Mouse (Mus musculus) hindbrain, embryonic 11.5 days (tissue): ENCODE measurements around the gene Itpkc. TPM values are rescaled to one million over a fixed set of nuclear protein-coding genes. Genes with fewer than 3 reads are reported as not detected.

ENCODE experiments used
- ATAC-seq: fragments of 200-750 bp; cut with Nextera tagmentation; 2 replicates; pipeline ENCODE4 v1.8.0; 2017; ENCODE audit warnings: mild to moderate bottlenecking, moderate TSS enrichment, moderate library complexity; ENCODE audit not compliant: low FRiP score
- DNase-seq: peaks from one replicate; pipeline ENCODE4 v3.0.0-alpha.2; 2015; ENCODE audit warnings: low spot score
- H3K27ac ChIP-seq: fragments of 300-500 bp; sonication (generic); 2 replicates; pipeline ENCODE4 v1.5.1; 2014; ENCODE audit warnings: mild to moderate bottlenecking, low read depth, low read length
- H3K27me3 ChIP-seq: fragments of 300-500 bp; sonication (generic); 2 replicates; pipeline ENCODE4 v1.6.1; 2014; ENCODE audit warnings: mild to moderate bottlenecking, low read length, moderate library complexity, mixed read lengths; ENCODE audit not compliant: control insufficient read depth, insufficient read depth
- H3K36me3 ChIP-seq: fragments of 300-500 bp; sonication (generic); 2 replicates; pipeline ENCODE4 v1.6.1; 2014; ENCODE audit warnings: mild to moderate bottlenecking, low read length, moderate library complexity, mixed read lengths; ENCODE audit not compliant: control insufficient read depth, insufficient read depth
- H3K4me1 ChIP-seq: fragments of 300-500 bp; sonication (generic); replicated peaks from 2 replicates; pipeline ENCODE4 v1.6.1; 2014; ENCODE audit warnings: low read length, mixed read lengths; ENCODE audit not compliant: control insufficient read depth, insufficient read depth
- H3K4me2 ChIP-seq: fragments of 300-500 bp; sonication (generic); replicated peaks from 2 replicates; pipeline ENCODE4 v1.6.1; 2014; ENCODE audit warnings: mild to moderate bottlenecking, low read depth, low read length
- H3K4me3 ChIP-seq: fragments of 300-500 bp; sonication (generic); 2 replicates; pipeline ENCODE4 v1.5.1; 2014; ENCODE audit warnings: low read depth, low read length
- H3K9ac ChIP-seq: fragments of 300-500 bp; sonication (generic); 2 replicates; pipeline ENCODE4 v1.6.1; 2014; ENCODE audit warnings: low read depth, low read length
- H3K9me3 ChIP-seq: fragments of 300-500 bp; sonication (generic); 2 replicates; pipeline ENCODE4 v1.6.1; 2016; ENCODE audit warnings: low read length; ENCODE audit not compliant: control insufficient read depth
- WGBS: fragments of 180-500 bp; shearing (Covaris S2); extraction: QIAGEN DNeasy Blood & Tissue Kit; methylation state at CpG from one replicate; pipeline ENCODE4 v1.1.7; 2014; 5-methylcytosine and 5-hydroxymethylcytosine counted together
- microRNA counts: library from miRNA; unstranded; fragments of <30 nt; microRNA quantifications from one replicate; lab custom pipeline; 2015
- polyA plus RNA-seq: library from polyadenylated mRNA; unstranded; fragments of >200 nt; fragmentation: Nextera tagmentation; extraction: Ambion mirVana; gene quantifications from 2 replicates; pipeline ENCODE4 v1.2.1, GENCODE M21; 2014

Gene Itpkc
- polyA plus RNA-seq, 1 experiment from 2014 or later = 5.0 TPM

- peaks cover 22% of the 10 kb centered on the region for H3K4me1 ChIP-seq
- ATAC-seq (no peak), DNase-seq (no peak)
- no peak overlapping the region; the same call in 1 of the 2 replicates for H3K9ac ChIP-seq
- H3K9me3 ChIP-seq = no peaks in the 10 kb centered on the region
- no peaks in the 10 kb centered on the region for H3K27me3 ChIP-seq
- no peak overlapping the region for H3K4me2 ChIP-seq
- H3K4me3 ChIP-seq = no peak overlapping the region
- H3K36me3 ChIP-seq = peaks cover 7% of the 10 kb centered on the region; the same call in 1 of the 2 replicates
- 85% methylated on average over 5 of the region's 5 CpGs for WGBS
- no peak overlapping the region for H3K27ac ChIP-seq
Measured at GRCm38 (mm10) chr7:27162780-27163449, 65.5 kb downstream of the Itpkc start.

- H3K27ac ChIP-seq = no peak overlapping the region
- H3K4me2 ChIP-seq = no peak overlapping the region
- no peak overlapping the region for H3K9ac ChIP-seq
- no peaks in the 10 kb centered on the region for H3K9me3 ChIP-seq
- peaks cover 22% of the 10 kb centered on the region for H3K4me1 ChIP-seq
- 90% methylated on average over 4 of the region's 4 CpGs for WGBS
- H3K27me3 ChIP-seq = no peaks in the 10 kb centered on the region
- ATAC-seq (no peak), DNase-seq (no peak)
- peaks cover 7% of the 10 kb centered on the region; the same call in 1 of the 2 replicates for H3K36me3 ChIP-seq
- no peak overlapping the region for H3K4me3 ChIP-seq
Measured at GRCm38 (mm10) chr7:27161744-27162143, 66.7 kb downstream of the Itpkc start.

GRCm38 (mm10) chr7:27160921-27161320 is 67.5 kb downstream of the Itpkc start:
- Histone ChIP-seq H3K4me2 (no peak overlapping the region), H3K4me3 (no peak overlapping the region), H3K9ac (no peak overlapping the region), H3K9me3 (no peaks in the 10 kb centered on the region), H3K27ac (no peak overlapping the region), H3K27me3 (no peaks in the 10 kb centered on the region), H3K4me1 (peaks cover 22% of the 10 kb centered on the region), H3K36me3 (peaks cover 7% of the 10 kb centered on the region; the same call in 1 of the 2 replicates)
- ATAC-seq (no peak), DNase-seq (no peak)
- WGBS = 94% methylated on average over 3 of the region's 3 CpGs

DNA sequence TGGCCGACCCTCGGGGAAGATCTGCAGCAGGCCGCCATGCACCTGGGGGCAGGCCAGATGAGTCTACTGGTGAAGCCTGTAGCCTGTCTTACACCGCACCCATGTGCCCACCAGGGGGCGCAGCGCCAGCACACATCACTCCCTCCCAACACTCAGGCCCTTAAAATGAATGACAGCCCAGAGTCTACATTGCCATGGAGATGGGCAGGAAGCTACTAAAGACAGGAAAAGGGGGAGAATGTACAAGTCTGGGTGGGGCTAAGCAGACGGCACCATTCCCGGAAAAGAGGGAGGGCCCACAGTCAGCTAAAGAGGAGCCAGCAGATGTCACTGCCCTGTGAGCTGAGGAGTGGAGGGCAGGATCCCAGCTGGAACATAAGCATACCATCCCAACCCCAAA is 68.6 kb downstream of the Itpkc start:
- Histone ChIP-seq H3K9me3 (no peaks in the 10 kb centered on the region), H3K9ac (no peak overlapping the region), H3K36me3 (peaks cover 7% of the 10 kb centered on the region; the same call in 1 of the 2 replicates), H3K4me3 (no peak overlapping the region), H3K4me1 (peaks cover 16% of the 10 kb centered on the region), H3K27me3 (no peaks in the 10 kb centered on the region), H3K27ac (no peak overlapping the region), H3K4me2 (no peak overlapping the region)
- WGBS = 18% methylated on average over 8 of the region's 8 CpGs
- DNase-seq (peak; percentile 89), ATAC-seq (peak; percentile 90)

DNA sequence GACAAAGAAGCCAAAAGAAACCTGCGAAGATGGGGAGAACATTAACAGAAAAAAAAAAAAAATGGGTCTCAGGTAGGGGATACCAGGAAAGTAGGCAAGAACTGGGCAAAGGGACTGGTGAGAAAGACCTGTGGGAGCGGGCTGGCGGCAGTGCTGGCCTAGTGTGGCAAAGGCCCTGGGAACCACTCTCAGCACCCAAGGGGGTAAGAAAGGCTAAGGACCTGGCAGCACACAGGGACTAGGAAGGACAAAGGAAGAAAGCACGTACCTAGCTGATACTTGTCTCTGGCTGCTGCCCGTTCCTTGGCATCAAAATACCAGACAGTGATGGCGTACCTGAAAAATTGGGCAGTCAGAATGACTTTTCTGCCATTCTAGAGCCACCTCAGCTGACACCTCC is 69.2 kb downstream of the Itpkc start:
- no peaks in the 10 kb centered on the region for H3K9me3 ChIP-seq
- H3K27me3 ChIP-seq = no peaks in the 10 kb centered on the region
- H3K27ac ChIP-seq = no peak overlapping the region
- 0 out of 2 replicates have a peak, but pooled peaks cover 3% of the 10 kb centered on the region for H3K36me3 ChIP-seq
- H3K4me2 ChIP-seq = no peak overlapping the region
- H3K4me3 ChIP-seq = no peak overlapping the region
- H3K9ac ChIP-seq = no peak overlapping the region
- DNase-seq = no peak
- peaks cover 10% of the 10 kb centered on the region for H3K4me1 ChIP-seq
- ATAC-seq = no peak
- 95% methylated on average over 6 of the region's 6 CpGs for whole genome bisulfite sequencing

DNA sequence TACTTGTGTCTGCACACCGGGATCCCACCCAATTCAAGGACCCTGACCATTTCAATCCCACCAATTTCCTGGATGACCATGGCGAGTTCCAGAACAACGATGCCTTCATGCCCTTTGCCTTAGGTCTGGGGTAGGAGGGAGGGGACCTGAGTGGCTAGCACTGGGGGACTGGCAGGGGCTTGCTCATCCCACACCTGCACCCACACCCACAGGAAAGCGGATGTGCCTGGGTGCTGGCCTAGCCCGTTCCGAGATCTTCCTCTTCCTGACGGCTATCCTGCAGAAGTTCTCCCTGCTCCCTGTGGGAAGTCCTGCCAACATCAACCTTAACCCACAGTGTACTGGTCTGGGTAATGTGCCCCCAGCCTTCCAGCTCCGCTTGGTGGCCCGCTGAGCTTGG is 70.3 kb downstream of the Itpkc start:
- Histone ChIP-seq H3K4me3 (no peak overlapping the region), H3K9me3 (no peaks in the 10 kb centered on the region), H3K9ac (no peak overlapping the region), H3K4me1 (peaks cover 6% of the 10 kb centered on the region; the same call in 1 of the 2 replicates), H3K27me3 (no peaks in the 10 kb centered on the region), H3K27ac (no peak overlapping the region), H3K4me2 (no peak overlapping the region), H3K36me3 (0 out of 2 replicates have a peak, but pooled peaks cover 3% of the 10 kb centered on the region)
- no peak for ATAC-seq
- no peak for DNase-seq
- 94% methylated on average over 9 of the region's 9 CpGs for WGBS

MicroRNAs encoded within 50 kb of the gene (microRNA counts, 519-probe panel; counts per million panel counts)
- microRNA mmu-miR-1191 (lab: Ali Mortazavi, UCI) = not detected

Other genes with a start within 250 kb of the Itpkc start
- gene Cyp2a12, start 199.6 kb downstream of the Itpkc start, polyA plus RNA-seq = not detected in 2 replicates
- gene Cyp2f2, start 108.8 kb downstream of the Itpkc start, polyA plus RNA-seq = not detected in 2 replicates
- 0.11 TPM in 1 of 2 replicates, not detected in the other for gene Cyp2t4, start 74.9 kb downstream of the Itpkc start, polyA plus RNA-seq
- 37.2 and 43.2 TPM in 2 replicates for gene Egln2, start 61.9 kb downstream of the Itpkc start, polyA plus RNA-seq
- gene Rab4b, start 49.8 kb downstream of the Itpkc start, polyA plus RNA-seq = 68.9 and 75.4 TPM in 2 replicates
- gene Gm21983, start 47.6 kb downstream of the Itpkc start, polyA plus RNA-seq = 0.39 TPM in 1 of 2 replicates, not detected in the other
- 3.4 and 3.7 TPM in 2 replicates for gene Mia, start 47.5 kb downstream of the Itpkc start, polyA plus RNA-seq
- 3.4 and 4.1 TPM in 2 replicates for gene BC024978, start 32.9 kb downstream of the Itpkc start, polyA plus RNA-seq
- gene Snrpa, start 32.4 kb downstream of the Itpkc start, polyA plus RNA-seq = 333 and 349 TPM in 2 replicates
- gene Coq8b, start 4.4 kb upstream of the Itpkc start, polyA plus RNA-seq = 13.9 and 18.4 TPM in 2 replicates
- 19.8 and 22.7 TPM in 2 replicates for gene Numbl, start 29.8 kb upstream of the Itpkc start, polyA plus RNA-seq
- gene Ltbp4, start 109.0 kb upstream of the Itpkc start, polyA plus RNA-seq = 2.4 and 3.9 TPM in 2 replicates
- gene Shkbp1, start 127.4 kb upstream of the Itpkc start, polyA plus RNA-seq = 51.5 and 56.7 TPM in 2 replicates
- gene Gm20479, start 128.8 kb upstream of the Itpkc start, polyA plus RNA-seq = 0.33 and 0.57 TPM in 2 replicates
- gene Sptbn4, start 219.0 kb upstream of the Itpkc start, polyA plus RNA-seq = 0.20 and 0.57 TPM in 2 replicates
- 34.8 and 35.4 TPM in 2 replicates for gene Blvrb, start 219.3 kb upstream of the Itpkc start, polyA plus RNA-seq
- gene Sertad3, start 245.1 kb upstream of the Itpkc start, polyA plus RNA-seq = 20.7 and 22.2 TPM in 2 replicates